ENCODE assay signal across 15 mouse cellular contexts in the genomic region with DNA sequence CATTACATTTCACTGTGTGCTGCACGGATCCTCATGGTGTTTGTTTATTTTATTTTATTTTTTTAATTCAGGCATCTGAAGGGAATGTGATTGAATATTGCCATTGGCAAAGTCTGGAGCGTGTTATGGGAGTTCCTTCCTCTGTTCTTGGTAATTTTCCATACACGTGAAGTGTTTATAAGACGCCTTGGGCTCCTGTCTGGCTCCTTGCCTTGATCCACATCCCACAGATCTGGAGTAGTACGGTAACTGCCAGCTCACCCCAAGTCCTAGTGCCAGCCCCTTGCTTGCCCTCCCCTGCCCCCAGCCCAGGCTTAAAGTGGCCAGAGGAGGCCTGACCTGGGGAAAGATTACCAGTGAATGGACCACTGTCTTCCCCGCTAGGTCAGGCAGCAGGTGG. TPM values are rescaled to one million over a fixed set of nuclear protein-coding genes. Genes with fewer than 3 reads are reported as not detected.
"Had no signal": no experiment of that assay in that cellular context is flagged by ENCODE, and none has a peak within 500 bp of the region (broad histone marks: within the 10 kb centered on the region; RNA-seq: fewer than 3 reads in every experiment).

No protein-coding gene starts in this region.

- DNase-seq: kidney, adult 9 months; kidney, postnatal 36 days; midbrain, embryonic 14.5 days; retina, postnatal 1 day; right cerebral cortex, postnatal 4 days; spleen, adult 18-20 months; thymus, postnatal 4 days had no signal

- H3K9me3 ChIP-seq: limb, embryonic 13.5 days; liver, embryonic 15.5 days; lung, embryonic 15.5 days; neural tube, embryonic 12.5 days had no signal

- H3K4me2 ChIP-seq: limb, embryonic 13.5 days; liver, embryonic 11.5 days; liver, embryonic 15.5 days; lung, embryonic 15.5 days; neural tube, embryonic 12.5 days had no signal

- H3K9ac ChIP-seq: limb, embryonic 13.5 days; liver, embryonic 15.5 days; lung, embryonic 15.5 days; neural tube, embryonic 12.5 days had no signal

- H3K4me1 ChIP-seq: liver, embryonic 15.5 days had no signal

- ATAC-seq: intestine, embryonic 16.5 days had no signal

- H3K36me3 ChIP-seq: limb, embryonic 13.5 days; liver, embryonic 15.5 days; lung, embryonic 15.5 days; neural tube, embryonic 12.5 days had no signal

- H3K27ac ChIP-seq: kidney, postnatal 0 days; layer of hippocampus, adult 2 months; limb, embryonic 13.5 days; liver, embryonic 15.5 days; lung, embryonic 15.5 days; neural tube, embryonic 12.5 days had no signal

- H3K4me3 ChIP-seq: layer of hippocampus, adult 2 months; limb, embryonic 13.5 days; liver, embryonic 15.5 days; lung, embryonic 15.5 days; neural tube, embryonic 12.5 days had no signal

RNA-seq across cellular contexts. Expression of gene Hhipl1, which starts 5.1 kb away (rescaled TPM):
- polyA plus RNA-seq: liver, embryonic 11.5 days had no signal
